ENCODE assay signal across 25 mouse cellular contexts in genomic region chr1:179622665-179623064, GRCm38 (mm10).
"Had no signal": no experiment of that assay in that cellular context is flagged by ENCODE, and none has a peak within 500 bp of the region (broad histone marks: within the 10 kb centered on the region; RNA-seq: fewer than 3 reads in every experiment).

No protein-coding gene starts in this region.

- DNase-seq: gastrocnemius, adult 2 months; gastrocnemius, postnatal 10 days; gastrocnemius, postnatal 36 days; heart, adult 18-20 months; heart, postnatal 14 days; heart, postnatal 36 days; kidney, adult 11 months; kidney, adult 2 months; kidney, adult 9 months; kidney, postnatal 14 days; kidney, postnatal 36 days; layer of hippocampus, adult 9-11 months; layer of hippocampus, postnatal 36 days; left cerebral cortex, postnatal 4 days had no signal

- H3K4me1 ChIP-seq: heart, embryonic 15.5 days; hindbrain, embryonic 13.5 days; hindbrain, embryonic 15.5 days; kidney, embryonic 15.5 days; limb, embryonic 13.5 days; limb, embryonic 15.5 days had no signal

- H3K4me3 ChIP-seq: gastrocnemius, adult 2 months; heart, embryonic 13.5 days; heart, embryonic 15.5 days; hindbrain, embryonic 13.5 days; hindbrain, embryonic 15.5 days; kidney, embryonic 15.5 days; limb, embryonic 13.5 days; limb, embryonic 15.5 days; liver, embryonic 12.5 days had no signal

- H3K27ac ChIP-seq: gastrocnemius, adult 2 months; heart, embryonic 13.5 days; heart, embryonic 15.5 days; hindbrain, embryonic 13.5 days; hindbrain, embryonic 15.5 days; hindbrain, postnatal 0 days; kidney, embryonic 15.5 days; kidney, postnatal 0 days; limb, embryonic 13.5 days; limb, embryonic 15.5 days; liver, embryonic 12.5 days; liver, embryonic 14.5 days had no signal

- H3K27me3 ChIP-seq: heart, embryonic 13.5 days; heart, embryonic 15.5 days; hindbrain, embryonic 13.5 days; hindbrain, embryonic 15.5 days; kidney, embryonic 15.5 days; limb, embryonic 13.5 days; limb, embryonic 15.5 days; liver, embryonic 12.5 days had no signal
